Mouse (Mus musculus) hindlimb bud, embryonic 11.5 days (tissue): Measurements from ENCODE around the gene Kifap3.
"Not testable (repeated sequence)": the region's sequence is repeated elsewhere in the genome, so short reads cannot be mapped to it uniquely, and the experiment has no call there.

Experiments
- DNase-seq: peaks from one replicate; pipeline ENCODE4 v3.0.0-alpha.2; 2012; ENCODE audit warnings: low read depth, low spot score; ENCODE audit errors: extremely low spot score

Kifap3 gene

GRCm38 (mm10) chr1:163779336-163780115 lies at the start of gene Kifap3:
Kifap3 (plus strand) TSS chr1:163779583.
- DNase-seq: peak; percentile 98

GRCm38 (mm10) chr1:163731166-163731565 lies 48.2 kb upstream of the Kifap3 start:
- not testable (repeated sequence) for DNase-seq

GRCm38 (mm10) chr1:163736441-163737238 lies 42.7 kb upstream of the Kifap3 start:
- DNase-seq: no peak

- no peak for DNase-seq
Observed at GRCm38 (mm10) chr1:163737239-163737533, 42.2 kb upstream of the Kifap3 start.

GRCm38 (mm10) chr1:163751360-163751992 lies 27.9 kb upstream of the Kifap3 start:
- no peak for DNase-seq

GRCm38 (mm10) chr1:163757462-163758207 lies 21.7 kb upstream of the Kifap3 start:
- peak; percentile 30 for DNase-seq

GRCm38 (mm10) chr1:163783577-163783976 lies 4.2 kb downstream of the Kifap3 start:
- DNase-seq: not testable (repeated sequence)

GRCm38 (mm10) chr1:163821365-163821764 lies 42.0 kb downstream of the Kifap3 start:
- no peak for DNase-seq

- no peak for DNase-seq
Observed at GRCm38 (mm10) chr1:163829482-163829881, 50.1 kb downstream of the Kifap3 start.

GRCm38 (mm10) chr1:163834066-163834465 lies 54.7 kb downstream of the Kifap3 start:
- DNase-seq: no peak

GRCm38 (mm10) chr1:163835062-163835461 lies 55.7 kb downstream of the Kifap3 start:
- no peak for DNase-seq

- not testable (repeated sequence) for DNase-seq
Observed at GRCm38 (mm10) chr1:163838482-163838881, 59.1 kb downstream of the Kifap3 start.

GRCm38 (mm10) chr1:163840555-163840954 lies 61.2 kb downstream of the Kifap3 start:
- DNase-seq: no peak

- no peak for DNase-seq
Observed at GRCm38 (mm10) chr1:163842238-163842637, 62.9 kb downstream of the Kifap3 start.

GRCm38 (mm10) chr1:163843899-163844298 lies 64.5 kb downstream of the Kifap3 start:
- DNase-seq: peak; percentile 87

GRCm38 (mm10) chr1:163852884-163853560 lies 73.6 kb downstream of the Kifap3 start:
- peak; percentile 82 for DNase-seq

GRCm38 (mm10) chr1:163858420-163858819 lies 79.0 kb downstream of the Kifap3 start:
- DNase-seq: no peak

- no peak for DNase-seq
Observed at GRCm38 (mm10) chr1:163861538-163861937, 82.2 kb downstream of the Kifap3 start.

- DNase-seq: no peak
Observed at GRCm38 (mm10) chr1:163873158-163873557, 93.8 kb downstream of the Kifap3 start.

- no peak for DNase-seq
Observed at GRCm38 (mm10) chr1:163889629-163890028, 110.2 kb downstream of the Kifap3 start.
